Mouse (Mus musculus) heart, embryonic 14.5 days (tissue): ENCODE data around the gene Mrpl34. TPM values are rescaled to one million over a fixed set of nuclear protein-coding genes. Genes with fewer than 3 reads are reported as not detected.
A peak's percentile ranks its signal among the peaks of the same experiment; 100 is the strongest.

Experiments used
- ATAC-seq: fragments of 200-750 bp; cut with Nextera tagmentation; 2 replicates; pipeline ENCODE4 v1.8.0; 2017; ENCODE audit warnings: low read depth, moderate TSS enrichment; ENCODE audit not compliant: insufficient number of reproducible peaks, insufficient read depth, low FRiP score
- H3K27ac ChIP-seq, 2 experiments: fragments of 200-500 bp in 1 of 2; fragments of 300-500 bp in 1 of 2; sonication (generic) in 1 of 2; replicated peaks in 1 of 2; 2 replicates each; pipeline ENCODE4 v1.5.1; 2012 to 2014; ENCODE audit warnings: low read depth in 2 of 2, low read length in 2 of 2, control low read depth in 1 of 2, mild to moderate bottlenecking in 1 of 2, mixed read lengths in 1 of 2; ENCODE audit not compliant: control insufficient read depth in 1 of 2, insufficient read depth in 1 of 2
- H3K27me3 ChIP-seq: fragments of 300-500 bp; sonication (generic); 2 replicates; pipeline ENCODE4 v1.6.1; 2014; ENCODE audit warnings: mild to moderate bottlenecking, low read length, control low read depth; ENCODE audit not compliant: control insufficient read depth, insufficient read depth
- H3K36me3 ChIP-seq: fragments of 300-500 bp; sonication (generic); 2 replicates; pipeline ENCODE4 v1.6.1; 2014; ENCODE audit warnings: mild to moderate bottlenecking, control low read depth, low read length, mixed read lengths; ENCODE audit not compliant: control insufficient read depth, insufficient read depth
- H3K4me1 ChIP-seq, 2 experiments: fragments of 200-500 bp in 1 of 2; fragments of 300-500 bp in 1 of 2; sonication (generic) in 1 of 2; 2 replicates each; pipeline ENCODE4 v1.6.1; 2012 to 2014; ENCODE audit warnings: low read length in 2 of 2, control low read depth in 1 of 2, mixed read lengths in 1 of 2; ENCODE audit not compliant: control insufficient read depth in 2 of 2, insufficient read depth in 2 of 2
- H3K4me2 ChIP-seq: fragments of 300-500 bp; sonication (generic); 2 replicates; pipeline ENCODE4 v1.6.1; 2014; ENCODE audit warnings: mild to moderate bottlenecking, low read length
- H3K4me3 ChIP-seq, 2 experiments: fragments of 200-500 bp in 1 of 2; fragments of 300-500 bp in 1 of 2; sonication (generic) in 1 of 2; 2 replicates each; pipeline ENCODE4 v1.5.1; 2012 to 2014; ENCODE audit warnings: low read length in 2 of 2, mild to moderate bottlenecking in 2 of 2, control low read depth in 1 of 2, low read depth in 1 of 2, moderate library complexity in 1 of 2; ENCODE audit not compliant: control insufficient read depth in 1 of 2, insufficient read depth in 1 of 2
- H3K9ac ChIP-seq: fragments of 300-500 bp; sonication (generic); 2 replicates; pipeline ENCODE4 v1.6.1; 2014; ENCODE audit warnings: mild to moderate bottlenecking, low read length
- H3K9me3 ChIP-seq: fragments of 300-500 bp; sonication (generic); 2 replicates; pipeline ENCODE4 v1.6.1; 2016; ENCODE audit warnings: low read length, control low read depth; ENCODE audit not compliant: control insufficient read depth
- whole genome bisulfite sequencing: fragments of 180-500 bp; shearing (Covaris S2); extraction: QIAGEN DNeasy Blood & Tissue Kit; methylation state at CpG from one replicate; pipeline ENCODE4 v1.1.7; 2014; 5-methylcytosine and 5-hydroxymethylcytosine counted together
- polyA plus RNA-seq: library from polyadenylated mRNA; unstranded; fragments of >200 nt; fragmentation: Nextera tagmentation; extraction: Ambion mirVana; gene quantifications from 2 replicates; pipeline ENCODE4 v1.2.1, GENCODE M21; 2014

Mrpl34 gene
- polyA plus RNA-seq, 1 experiment from 2014 or later = 191 TPM

GRCm38 (mm10) chr8:71462191-71462590 is 2.6 kb upstream of the Mrpl34 start:
- H3K4me3 ChIP-seq = peak overlapping the region; percentile 55 to 94; a peak in 3 of 4 replicates
- WGBS = 77% methylated on average over 4 of the region's 4 CpGs
- peak overlapping the region; percentile 75 for H3K4me2 ChIP-seq
- peaks cover 19 to 24% of the 10 kb centered on the region in 2 experiments for H3K4me1 ChIP-seq
- no peaks in the 10 kb centered on the region for H3K9me3 ChIP-seq
- no peaks in the 10 kb centered on the region for H3K27me3 ChIP-seq
- no peak overlapping the region for H3K27ac ChIP-seq
- H3K36me3 ChIP-seq = peaks cover 49% of the 10 kb centered on the region
- H3K9ac ChIP-seq = no peak overlapping the region; the same call in 1 of the 2 replicates
- ATAC-seq = no peak

- H3K27me3 ChIP-seq = no peaks in the 10 kb centered on the region
- 6% methylated on average over 16 of the region's 16 CpGs for WGBS
- H3K9me3 ChIP-seq = no peaks in the 10 kb centered on the region
- peak overlapping the region; percentile 69 for H3K9ac ChIP-seq
- H3K4me2 ChIP-seq = peak overlapping the region; percentile 75
- H3K36me3 ChIP-seq = peaks cover 43% of the 10 kb centered on the region
- peak overlapping the region; percentile 55 to 94 for H3K4me3 ChIP-seq
- H3K4me1 ChIP-seq = peaks cover 19 to 24% of the 10 kb centered on the region in 2 experiments
- H3K27ac ChIP-seq = peak overlapping the region in 1 of 2 experiments; percentile 97; a peak in 2 of 4 replicates
- ATAC-seq = no peak
Measured at GRCm38 (mm10) chr8:71462786-71463185, 2.0 kb upstream of the Mrpl34 start.

GRCm38 (mm10) chr8:71463188-71464033 is 1.3 kb upstream of the Mrpl34 start, which contains the start of gene Abhd8:
Abhd8 (minus strand) TSS chr8:71463655.
- H3K36me3 ChIP-seq = peaks cover 37% of the 10 kb centered on the region
- no peaks in the 10 kb centered on the region for H3K27me3 ChIP-seq
- H3K27ac ChIP-seq = peak within 1 kb of the TSS; percentile 95 to 97
- no peaks in the 10 kb centered on the region for H3K9me3 ChIP-seq
- ATAC-seq = peak; percentile 73
- peak within 1 kb of the TSS; percentile 75 for H3K4me2 ChIP-seq
- peak within 1 kb of the TSS; percentile 69 for H3K9ac ChIP-seq
- peaks cover 19 to 24% of the 10 kb centered on the region in 2 experiments for H3K4me1 ChIP-seq
- H3K4me3 ChIP-seq = peak within 1 kb of the TSS; percentile 55 to 94
- under 1% methylated on average over 54 of the region's 55 CpGs for WGBS

GRCm38 (mm10) chr8:71465733-71466132 is 974 bp downstream of the Mrpl34 start:
- no peaks in the 10 kb centered on the region for H3K9me3 ChIP-seq
- H3K4me3 ChIP-seq = peak overlapping the region in 1 of 2 experiments; percentile 75; a peak in 3 of 4 replicates
- peaks cover 18% of the 10 kb centered on the region for H3K36me3 ChIP-seq
- H3K9ac ChIP-seq = peak overlapping the region; percentile 85
- no peak overlapping the region for H3K27ac ChIP-seq
- H3K4me2 ChIP-seq = peak overlapping the region; percentile 75
- ATAC-seq = no peak
- H3K27me3 ChIP-seq = no peaks in the 10 kb centered on the region
- H3K4me1 ChIP-seq = peaks cover 26 to 36% of the 10 kb centered on the region in 2 experiments
- WGBS = 67% methylated on average over 8 of the region's 8 CpGs

- peaks cover 26 to 36% of the 10 kb centered on the region in 2 experiments for H3K4me1 ChIP-seq
- no peaks in the 10 kb centered on the region for H3K27me3 ChIP-seq
- peaks cover 18% of the 10 kb centered on the region for H3K36me3 ChIP-seq
- 94% methylated on average over 5 of the region's 5 CpGs for WGBS
- no peaks in the 10 kb centered on the region for H3K9me3 ChIP-seq
- no peak overlapping the region for H3K9ac ChIP-seq
- ATAC-seq = no peak
- peak overlapping the region; percentile 75; the same call in 1 of the 2 replicates for H3K4me2 ChIP-seq
- no peak overlapping the region for H3K27ac ChIP-seq
- H3K4me3 ChIP-seq = no peak overlapping the region
Measured at GRCm38 (mm10) chr8:71466198-71466597, 1.4 kb downstream of the Mrpl34 start.

GRCm38 (mm10) chr8:71467201-71467600 is 2.4 kb downstream of the Mrpl34 start:
- WGBS = 90% methylated on average over 2 of the region's 2 CpGs
- no peaks in the 10 kb centered on the region for H3K9me3 ChIP-seq

GRCm38 (mm10) chr8:71468001-71468400 is 3.2 kb downstream of the Mrpl34 start:
- ATAC-seq = no peak
- H3K9me3 ChIP-seq = no peaks in the 10 kb centered on the region
- 86% methylated on average over 1 of the region's 1 CpGs for WGBS

More at GRCm38 (mm10) chr8:71467201-71467600, 2.4 kb downstream of the Mrpl34 start:
- Histone ChIP-seq H3K9ac (no peak overlapping the region), H3K36me3 (peaks cover 24% of the 10 kb centered on the region), H3K27ac (no peak overlapping the region), H3K4me3 (no peak overlapping the region), H3K4me1 (peaks cover 25 to 34% of the 10 kb centered on the region in 2 experiments), H3K27me3 (no peaks in the 10 kb centered on the region), H3K4me2 (no peak overlapping the region)
- ATAC-seq = no peak

More at GRCm38 (mm10) chr8:71468001-71468400, 3.2 kb downstream of the Mrpl34 start:
- H3K27ac ChIP-seq = no peak overlapping the region
- no peak overlapping the region for H3K9ac ChIP-seq
- H3K4me2 ChIP-seq = no peak overlapping the region
- peaks cover 18 to 28% of the 10 kb centered on the region in 2 experiments for H3K4me1 ChIP-seq
- H3K4me3 ChIP-seq = no peak overlapping the region
- peaks cover 32% of the 10 kb centered on the region for H3K36me3 ChIP-seq
- no peaks in the 10 kb centered on the region for H3K27me3 ChIP-seq
